Mouse (Mus musculus) retina, embryonic 14.5 days (tissue): ENCODE measurements around the gene Dnttip1.

Experiments
- DNase-seq: peaks from one replicate; pipeline ENCODE4 v3.0.0-alpha.2; 2015; ENCODE audit warnings: low spot score

The Dnttip1 gene

GRCm38 (mm10) chr2:164783926-164784581, 38.3 kb downstream of the Dnttip1 start:
- peak; percentile 42 for DNase-seq

GRCm38 (mm10) chr2:164784869-164785420, 39.2 kb downstream of the Dnttip1 start:
- DNase-seq, result no peak

GRCm38 (mm10) chr2:164785481-164786387, 40.0 kb downstream of the Dnttip1 start, which contains the start of gene Snx21:
Gene Snx21 (plus strand): TSS chr2:164785823.
- DNase-seq, result peak; percentile 88

GRCm38 (mm10) chr2:164786388-164786885, 40.7 kb downstream of the Dnttip1 start:
- DNase-seq, result peak; percentile 38

GRCm38 (mm10) chr2:164787032-164787431, 41.2 kb downstream of the Dnttip1 start:
- no peak for DNase-seq

GRCm38 (mm10) chr2:164787779-164788178, 42.0 kb downstream of the Dnttip1 start:
- no peak for DNase-seq

GRCm38 (mm10) chr2:164788411-164788810, 42.6 kb downstream of the Dnttip1 start:
- no peak for DNase-seq

GRCm38 (mm10) chr2:164790451-164790850, 44.7 kb downstream of the Dnttip1 start:
- DNase-seq, result no peak

GRCm38 (mm10) chr2:164791841-164792261, 46.1 kb downstream of the Dnttip1 start:
- DNase-seq, result no peak

- DNase-seq, result no peak
These were observed 46.8 kb downstream of the Dnttip1 start for GRCm38 (mm10) chr2:164792400-164793190.

- peak; percentile 78 for DNase-seq
These were observed 47.5 kb downstream of the Dnttip1 start for GRCm38 (mm10) chr2:164793236-164793635.

- peak; percentile 43 for DNase-seq
These were observed 48.0 kb downstream of the Dnttip1 start for GRCm38 (mm10) chr2:164793772-164794171.

- peak; percentile 92 for DNase-seq
These were observed 48.5 kb downstream of the Dnttip1 start for GRCm38 (mm10) chr2:164794293-164794692.

GRCm38 (mm10) chr2:164795868-164796267, 50.1 kb downstream of the Dnttip1 start:
- no peak for DNase-seq

GRCm38 (mm10) chr2:164798554-164798953, 52.8 kb downstream of the Dnttip1 start:
- peak; percentile 38 for DNase-seq

- DNase-seq, result no peak
These were observed 54.6 kb downstream of the Dnttip1 start for GRCm38 (mm10) chr2:164800252-164801004.

- DNase-seq, result no peak
These were observed 57.6 kb downstream of the Dnttip1 start for GRCm38 (mm10) chr2:164803201-164803920.

GRCm38 (mm10) chr2:164803921-164804313, 58.1 kb downstream of the Dnttip1 start:
- DNase-seq, result no peak

GRCm38 (mm10) chr2:164804533-164805331, 58.9 kb downstream of the Dnttip1 start, which contains the start of the genes Acot8 and Zswim3:
Gene Acot8 (minus strand): TSS chr2:164804882.
Gene Zswim3 (plus strand): TSS chr2:164805098.
- peak; percentile 100 for DNase-seq
